21 mouse cellular contexts compared by ENCODE assay signal in the genomic region with DNA sequence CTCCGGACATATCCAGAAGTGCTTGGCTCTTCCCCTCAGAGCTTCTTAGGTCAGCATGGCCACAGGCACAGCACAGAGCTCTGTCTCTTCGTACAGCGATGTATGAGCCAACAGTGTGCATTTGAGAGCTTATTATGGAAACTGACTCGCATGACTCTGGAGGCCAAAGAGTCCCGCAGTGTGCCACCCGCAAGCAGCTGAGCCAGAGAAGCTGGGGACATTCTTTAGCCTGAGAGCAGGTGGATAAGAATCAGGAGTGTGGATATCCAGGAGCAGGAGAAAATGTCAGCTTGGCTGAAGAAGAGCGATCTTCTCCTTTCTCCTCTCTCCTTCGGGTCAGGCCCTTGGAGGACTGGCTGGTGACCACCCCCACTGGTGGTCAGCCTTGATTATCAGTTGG. TPM values are rescaled to one million over a fixed set of nuclear protein-coding genes. Genes with fewer than 3 reads are reported as not detected.
DNase-seq lines count a peak whose midpoint lies in the region; TF ChIP-seq lines count a peak whose summit lies in the region.
"Had no signal": no experiment of that assay in that cellular context is flagged by ENCODE, and none has a peak within 500 bp of the region (broad histone marks: within the 10 kb centered on the region; RNA-seq: fewer than 3 reads in every experiment).

No protein-coding gene starts in this region.

- H3ac ChIP-seq in myocyte (ENCODE audit: control insufficient read depth, insufficient read length), result no peak overlapping the region

- DNase-seq in gastrocnemius, adult 2 months, result peak; percentile 25
- DNase-seq in gastrocnemius, postnatal 14 days, result no peak
- peak; percentile 22 for DNase-seq in heart, adult 8-10 months (ENCODE audit: low spot score)
- no peak for DNase-seq in heart, postnatal 25 days (ENCODE audit: low spot score)
- DNase-seq: adrenal gland, adult 8-10 months; adrenal gland, postnatal 14 days; adrenal gland, postnatal 36 days; B cell, adult 2 months; cerebellum, adult 11-12 months; cerebellum, adult 2 months; cerebellum, adult 9-10 months; cerebellum, postnatal 10 days; cerebellum, postnatal 25 days had no signal

- TF ChIP-seq CTCF in gastrocnemius, adult 2 months (IDR thresholded peaks at IDR 0.05), result no peak

- no peaks in the 10 kb centered on the region for H3K27me3 ChIP-seq in myocyte (ENCODE audit: control insufficient read depth, insufficient read depth, insufficient read length)
- H3K27me3 ChIP-seq: embryonic facial prominence, embryonic 12.5 days; forebrain, embryonic 15.5 days had no signal

- no peak overlapping the region for H3K4me2 ChIP-seq in myocyte (ENCODE audit: low read depth)
- H3K4me2 ChIP-seq: embryonic facial prominence, embryonic 12.5 days; forebrain, embryonic 13.5 days; forebrain, embryonic 15.5 days had no signal

- intact Hi-C loops in gastrocnemius, adult 2 months (cut with DNase I), result no loop called here
- intact Hi-C loops in gastrocnemius, postnatal 14 days (cut with DNase I; ENCODE audit: low total_unique reads), result no loop called here
- intact Hi-C loops in heart, postnatal 25 days (cut with DNase I), result no loop called here

- no peak for TF ChIP-seq POLR2A in myocyte (IDR thresholded peaks at IDR 0.05; ENCODE audit: insufficient read length, low read depth)

- H3K79me2 ChIP-seq in myocyte (ENCODE audit: control insufficient read depth, insufficient read depth), result no peaks in the 10 kb centered on the region

- no peak overlapping the region for H3K4me3 ChIP-seq in gastrocnemius, adult 2 months
- no peak overlapping the region for H3K4me3 ChIP-seq in myocyte
- H3K4me3 ChIP-seq: embryonic facial prominence, embryonic 10.5 days; embryonic facial prominence, embryonic 12.5 days; forebrain, embryonic 13.5 days; forebrain, embryonic 15.5 days had no signal

- no peaks in the 10 kb centered on the region for H3K36me3 ChIP-seq in myocyte (ENCODE audit: control insufficient read depth, insufficient read depth)
- H3K36me3 ChIP-seq: embryonic facial prominence, embryonic 10.5 days; embryonic facial prominence, embryonic 12.5 days; forebrain, embryonic 15.5 days; G1E had no signal

- H3K27ac ChIP-seq in gastrocnemius, adult 2 months, result no peak overlapping the region
- H3K27ac ChIP-seq: embryonic facial prominence, embryonic 10.5 days; embryonic facial prominence, embryonic 12.5 days; forebrain, embryonic 13.5 days; forebrain, embryonic 15.5 days had no signal

TF ChIP-seq in myocyte, 11 proteins besides CTCF, POLR2A, EP300 and RAD21:
- peak in 1 of 3 experiments; percentile 49 for TF ChIP-seq MYOD1 (IDR thresholded peaks at IDR 0.05; ENCODE audit: control insufficient read depth in 1 of 3, insufficient read length in 2 of 3, low read depth in 2 of 3)
- peak; percentile 17 for TF ChIP-seq TCF12 (IDR thresholded peaks at IDR 0.05; ENCODE audit: insufficient read depth, poor library complexity, severe bottlenecking)
- no peak for TF ChIP-seq E2F4 (IDR thresholded peaks at IDR 0.05; ENCODE audit: insufficient read depth)
- TF ChIP-seq MYOG (IDR thresholded peaks at IDR 0.05; ENCODE audit: control insufficient read depth in 1 of 3, insufficient read depth in 1 of 3, insufficient read length in 2 of 3, low read depth in 2 of 3), result peak in 2 of 3 experiments; percentile 84 to 85

RNA-seq across cellular contexts. Expression of a gene that starts 24.4 kb away (rescaled TPM):
- 1 to 10 TPM; 7.2 to 8.6 TPM for total RNA-seq in gastrocnemius, adult 2 months (2021)
- 1 to 10 TPM; 6.3 to 7.3 TPM for total RNA-seq in gastrocnemius, postnatal 14 days (2021)
- total RNA-seq in heart, adult 8-10 months (2022), result 1 to 10 TPM; 2.8 to 3.7 (median 3.1) TPM
- total RNA-seq in heart, postnatal 25 days (2021), result 1 to 10 TPM; 3.2 to 3.3 TPM
- polyA plus RNA-seq in myocyte (2012; fragmentation: generic; extraction: Trizol), result 9.6 TPM
- polyA plus RNA-seq: CD4-positive, CD25-positive, alpha-beta regulatory T cell, adult 4 months; G1E had no signal

RNA-seq across cellular contexts. Expression of a gene that starts 59.9 kb away (rescaled TPM):
- total RNA-seq in gastrocnemius, adult 2 months (2021), result 1 to 10 TPM; 3.1 to 4.0 TPM
- 1 to 10 TPM; 2.5 to 2.7 TPM for total RNA-seq in gastrocnemius, postnatal 14 days (2021)
- total RNA-seq in heart, adult 8-10 months (2022), result 10 to 100 TPM; 33.2 to 39.1 (median 35.8) TPM
- 10 to 100 TPM; 45.8 to 47.0 TPM for total RNA-seq in heart, postnatal 25 days (2021)
- polyA plus RNA-seq in myocyte (2012; fragmentation: generic; extraction: Trizol), result 0.42 TPM
- total RNA-seq: CH12.LX had no signal
- polyA plus RNA-seq: CD4-positive, CD25-positive, alpha-beta regulatory T cell, adult 4 months; G1E had no signal

Comparison
In these comparisons a context has a peak if more than half of its experiments do, and no peak if none do; other contexts are left out.
1. DNase-seq: peak in gastrocnemius, adult 2 months (single experiment) and heart, adult 8-10 months (single experiment); none in gastrocnemius, postnatal 14 days (single experiment) and heart, postnatal 25 days (single experiment).
2. RNA of a gene that starts 59.9 kb away (total RNA-seq): 45.8 to 47.0 TPM in heart, postnatal 25 days and 33.2 to 39.1 TPM in heart, adult 8-10 months; 3.1 to 4.0 TPM in gastrocnemius, adult 2 months and 2.5 to 2.7 TPM in gastrocnemius, postnatal 14 days; every median in the first group is over 4 times any median in the second.